Mouse (Mus musculus) adrenal gland, postnatal 10 days (tissue): ENCODE data around the gene Gm11567. TPM values are rescaled to one million over a fixed set of nuclear protein-coding genes. Genes with fewer than 3 reads are reported as not detected.
"Not testable (repeated sequence)": the region's sequence is repeated elsewhere in the genome, so short reads cannot be mapped to it uniquely, and the experiment has no call there.

Experiments
- DNase-seq: peaks from one replicate; pipeline ENCODE4 v3.0.0; 2021; ENCODE audit warnings: mixed read lengths
- long read RNA-seq, 2 experiments: library from polyadenylated mRNA; stranded (forward); transcript quantifications; one replicate each; pipeline ENCODE4 v2.0.0; 2021
- total RNA-seq, 2 experiments: library from RNA; stranded (reverse); gene quantifications; 2 replicates each; pipeline ENCODE4 v1.2.3; 2021

Gene Gm11567
- not detected for total RNA-seq
- long read RNA-seq, experiment 1: 0 reads
- long read RNA-seq, experiment 2: 0 reads

DNA sequence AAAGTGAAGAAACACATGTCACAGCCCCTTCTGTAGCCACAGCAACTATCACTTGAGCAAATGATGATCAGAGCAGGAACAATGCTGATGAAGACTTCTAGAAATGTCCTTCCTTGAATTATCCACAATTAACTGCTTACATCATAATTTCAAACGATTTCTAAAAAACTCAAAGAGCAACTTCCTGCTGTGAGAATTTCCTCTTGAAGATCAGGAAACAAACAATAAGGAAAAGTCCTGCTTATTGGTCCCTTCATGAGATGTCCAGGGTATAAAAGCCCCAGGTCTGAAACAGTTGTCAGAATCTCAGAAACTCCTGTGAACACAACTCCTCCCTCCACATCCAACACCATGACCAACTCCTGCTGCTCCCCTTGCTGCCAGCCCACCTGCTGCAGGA, at the start of gene Gm11567:
Gene Gm11567 (plus strand): TSS at position 301 of the 400 bp plus-strand sequence.
- not testable (repeated sequence) for DNase-seq

DNA sequence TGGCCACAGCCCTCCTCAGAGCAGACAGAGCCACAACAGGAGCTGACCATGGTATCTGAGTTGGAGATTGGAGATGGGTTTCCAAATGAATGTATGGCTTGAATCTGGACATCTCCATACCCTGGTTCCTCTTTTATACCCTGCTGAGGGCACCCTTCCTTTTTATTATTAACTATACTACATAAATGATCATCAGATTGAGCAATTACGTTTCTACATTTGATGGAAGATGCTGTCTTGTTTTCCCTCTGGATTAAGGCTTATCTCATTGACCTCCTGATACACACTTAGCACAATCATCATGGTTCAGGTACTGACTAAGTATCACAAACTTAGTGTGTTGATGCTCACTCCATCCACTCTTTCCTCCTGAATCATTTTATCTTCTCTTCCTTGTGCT, 41.0 kb upstream of the Gm11567 start, which contains the start of gene 2300003K06Rik:
Gene 2300003K06Rik (minus strand): TSS at position 101 of the 400 bp plus-strand sequence.
- DNase-seq: no peak

DNA sequence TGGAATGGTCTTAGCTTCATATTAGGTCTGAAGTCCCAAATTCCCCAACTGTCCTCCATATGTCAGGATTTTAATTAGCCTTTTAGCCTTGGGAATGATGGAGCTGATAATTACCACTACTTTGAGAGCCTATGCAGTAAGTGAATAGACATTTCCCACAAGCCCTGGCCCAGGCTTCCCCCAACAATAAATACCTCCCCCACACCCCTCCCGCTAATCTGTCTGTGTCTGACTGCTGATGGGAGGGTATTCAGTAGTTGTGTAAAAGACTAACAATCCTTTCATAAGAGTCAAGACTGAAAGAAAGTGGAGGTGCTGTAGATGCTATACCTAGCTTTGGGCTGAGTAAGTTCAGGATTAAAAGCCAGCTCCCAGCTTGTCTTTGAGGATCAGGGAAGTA, 36.8 kb upstream of the Gm11567 start:
- no peak for DNase-seq

GRCm38 (mm10) chr11:99846746-99847145, 32.2 kb upstream of the Gm11567 start:
- no peak for DNase-seq

- no peak for DNase-seq
Measured at GRCm38 (mm10) chr11:99851508-99851907, 27.5 kb upstream of the Gm11567 start, which contains the start of gene Krtap4-16. Krtap4-16 (minus strand) TSS chr11:99851608.

GRCm38 (mm10) chr11:99854121-99854520, 24.9 kb upstream of the Gm11567 start:
- peak; percentile 2 for DNase-seq

DNA sequence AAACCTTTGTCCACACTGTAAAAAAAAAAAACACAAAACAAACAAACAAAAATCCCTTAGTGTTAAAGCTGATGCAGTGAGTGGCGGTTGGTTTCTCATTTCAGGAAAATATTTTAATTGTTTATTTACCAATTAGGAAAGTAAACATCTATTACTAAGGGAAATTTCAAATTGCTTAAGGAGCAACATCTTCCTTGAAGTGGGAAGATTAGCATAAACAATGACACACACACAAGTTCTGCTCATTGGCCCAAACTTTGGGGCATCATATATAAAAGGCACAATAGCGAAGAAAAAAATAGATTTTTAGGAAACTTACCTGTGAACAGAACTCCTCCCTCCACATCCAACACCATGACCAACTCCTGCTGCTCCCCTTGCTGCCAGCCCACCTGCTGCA, 21.4 kb upstream of the Gm11567 start, which contains the start of gene Gm11568:
Gene Gm11568 (plus strand): TSS at position 301 of the 400 bp plus-strand sequence.
- DNase-seq: no peak

GRCm38 (mm10) chr11:99858761-99859160, 20.2 kb upstream of the Gm11567 start:
- no peak for DNase-seq

GRCm38 (mm10) chr11:99864176-99864575, 14.8 kb upstream of the Gm11567 start, which contains the start of gene Gm11559:
Gm11559 (plus strand) TSS chr11:99864476.
- not testable (repeated sequence) for DNase-seq

GRCm38 (mm10) chr11:99873089-99873488, 5.9 kb upstream of the Gm11567 start, which contains the start of gene Krtap9-1:
Krtap9-1 (plus strand) TSS chr11:99873389.
- DNase-seq: not testable (repeated sequence)

GRCm38 (mm10) chr11:99907620-99908019, 28.6 kb downstream of the Gm11567 start, which contains the start of gene Krtap31-1:
Krtap31-1 (plus strand) TSS chr11:99907920.
- DNase-seq: no peak

DNA sequence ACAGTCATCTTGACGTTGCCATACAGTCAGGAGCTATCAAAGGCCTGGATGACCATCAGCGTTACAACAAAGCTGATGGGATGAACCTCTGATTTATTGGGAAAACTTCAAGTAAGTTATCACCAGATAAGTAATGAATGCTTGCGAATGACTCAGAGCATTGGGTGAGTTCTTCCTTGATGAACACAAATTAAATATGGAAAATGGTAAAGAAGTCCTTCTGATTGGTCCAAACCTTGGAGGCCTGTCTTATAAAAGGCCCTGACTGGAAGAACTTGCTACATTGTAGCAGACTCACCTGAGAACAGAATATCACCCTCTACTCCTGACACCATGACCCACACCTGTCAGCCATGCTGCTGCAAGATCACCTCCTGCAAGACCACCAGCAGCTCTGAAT, 35.5 kb downstream of the Gm11567 start, which contains the start of gene Gm11565:
Gene Gm11565 (plus strand): TSS at position 301 of the 400 bp plus-strand sequence.
- no peak for DNase-seq

Other genes with a start within 250 kb of the Gm11567 start
- gene Krtap4-2, start 244.1 kb upstream of the Gm11567 start, total RNA-seq: not detected
- gene Krtap4-7, start 235.1 kb upstream of the Gm11567 start, total RNA-seq: not detected
- not detected for gene Gm11555, start 229.0 kb upstream of the Gm11567 start, total RNA-seq
- not detected for gene Gm11563, start 220.2 kb upstream of the Gm11567 start, total RNA-seq
- not detected for gene Krtap4-6, start 213.2 kb upstream of the Gm11567 start, total RNA-seq
- gene Gm14190, start 188.4 kb upstream of the Gm11567 start, total RNA-seq: not detected
- not detected for gene Gm14180, start 144.9 kb upstream of the Gm11567 start, total RNA-seq
- not detected for gene Gm11595, start 106.3 kb upstream of the Gm11567 start, total RNA-seq
- gene Krtap4-8, start 98.5 kb upstream of the Gm11567 start, total RNA-seq: not detected
- not detected for gene Krtap4-9, start 94.0 kb upstream of the Gm11567 start, total RNA-seq
- gene Gm11596, start 85.7 kb upstream of the Gm11567 start, total RNA-seq: not detected
- gene Gm11569, start 80.3 kb upstream of the Gm11567 start, total RNA-seq: not detected
- not detected for gene Gm11554, start 74.7 kb upstream of the Gm11567 start, total RNA-seq
- gene Krtap4-13, start 69.3 kb upstream of the Gm11567 start, total RNA-seq: not detected
- not detected for gene Gm11564, start 63.5 kb upstream of the Gm11567 start, total RNA-seq
- not detected for gene 2300003K06Rik, start 41.1 kb upstream of the Gm11567 start, total RNA-seq
- not detected for gene Krtap4-16, start 27.6 kb upstream of the Gm11567 start, total RNA-seq
- gene Gm11568, start 21.3 kb upstream of the Gm11567 start, total RNA-seq: not detected
- gene Gm11559, start 14.7 kb upstream of the Gm11567 start, total RNA-seq: not detected
- gene Krtap9-1, start 5.8 kb upstream of the Gm11567 start, total RNA-seq: not detected
- gene Krtap31-1, start 28.7 kb downstream of the Gm11567 start, total RNA-seq: not detected
- gene Gm11565, start 35.6 kb downstream of the Gm11567 start, total RNA-seq: not detected
- not detected for gene Krtap31-2, start 57.1 kb downstream of the Gm11567 start, total RNA-seq
- not detected for gene Krtap9-5, start 69.3 kb downstream of the Gm11567 start, total RNA-seq
- gene Krtap29-1, start 99.9 kb downstream of the Gm11567 start, total RNA-seq: not detected
- gene Krtap16-1, start 107.4 kb downstream of the Gm11567 start, total RNA-seq: not detected
- gene Krtap17-1, start 114.8 kb downstream of the Gm11567 start, total RNA-seq: not detected
- gene Krt33a, start 137.0 kb downstream of the Gm11567 start, total RNA-seq: not detected
- gene Krt33b, start 150.7 kb downstream of the Gm11567 start, total RNA-seq: not detected
- gene Krt34, start 162.4 kb downstream of the Gm11567 start, total RNA-seq: not detected
- not detected for gene Krt31, start 171.4 kb downstream of the Gm11567 start, total RNA-seq
- not detected for gene Krt32, start 209.0 kb downstream of the Gm11567 start, total RNA-seq
- not detected for gene Krt35, start 217.1 kb downstream of the Gm11567 start, total RNA-seq
- under 1 TPM; 0.21 to 0.51 TPM for gene Krt36, start 226.4 kb downstream of the Gm11567 start, total RNA-seq
- gene Krt13, start 242.4 kb downstream of the Gm11567 start, total RNA-seq: not detected